Mouse (Mus musculus) CH12.LX (cell line): ENCODE measurements at regions not wholly inside any gene's neighbourhood (a gene's known extent, or its start where the extent isn't known, plus 50 kb on each side); places are given as distances from the start of the nearest gene placed in this dataset.

Experiments used
- DNase-seq: peaks from one replicate; pipeline ENCODE4 v3.0.0-alpha.2; 2013; ENCODE audit errors: extremely low read depth
- H3K27ac ChIP-seq: 2 replicates; pipeline ENCODE4 v1.5.1; 2012; ENCODE audit warnings: low read depth, mild to moderate bottlenecking, control low read depth, moderate library complexity; ENCODE audit not compliant: insufficient read depth
- H3K27me3 ChIP-seq: replicated peaks from 2 replicates; pipeline ENCODE3; 2012; ENCODE audit warnings: inconsistent platforms
- H3K36me3 ChIP-seq, 2 experiments: replicated peaks in 1 of 2; 2 replicates each; pipeline versions ENCODE3 to v1.6.1; 2012; ENCODE audit warnings: inconsistent platforms in 1 of 2, low read length in 1 of 2, mild to moderate bottlenecking in 1 of 2, mixed read lengths in 1 of 2, moderate library complexity in 1 of 2; ENCODE audit not compliant: control insufficient read depth in 1 of 2, insufficient read depth in 1 of 2
- H3K4me1 ChIP-seq, 2 experiments: 2 replicates each; pipeline ENCODE4 v1.6.1; 2012; ENCODE audit warnings: inconsistent platforms in 1 of 2, moderate library complexity in 1 of 2; ENCODE audit not compliant: insufficient read depth in 2 of 2, control insufficient read depth in 1 of 2
- H3K4me2 ChIP-seq: 2 replicates; pipeline ENCODE4 v1.6.1; 2012; ENCODE audit warnings: low read depth, mild to moderate bottlenecking, control low read depth; ENCODE audit not compliant: poor library complexity, insufficient read depth, severe bottlenecking
- H3K4me3 ChIP-seq, 3 experiments: fragments of 150-350 bp in 1 of 3; sonication (generic) in 1 of 3; replicated peaks in 1 of 3; 2 replicates each; pipeline versions ENCODE3 to v1.5.1; 2011 to 2012; ENCODE audit warnings: low read depth in 2 of 3, low read length in 2 of 3, mild to moderate bottlenecking in 2 of 3, moderate library complexity in 2 of 3, control low read depth in 1 of 3, improper control_type of control experiment in 1 of 3, inconsistent platforms in 1 of 3, mixed read lengths in 1 of 3; ENCODE audit not compliant: poor library complexity in 1 of 3
- H3K79me2 ChIP-seq: replicated peaks from 2 replicates; pipeline ENCODE4 v1.6.1; 2012; ENCODE audit warnings: mild to moderate bottlenecking, moderate library complexity; ENCODE audit not compliant: control insufficient read depth, poor library complexity, insufficient read depth, severe bottlenecking; ENCODE audit errors: extremely low read depth
- H3K9ac ChIP-seq: 2 replicates; pipeline ENCODE4 v1.6.1; 2012; ENCODE audit warnings: low read depth, mild to moderate bottlenecking, control low read depth, moderate library complexity; ENCODE audit not compliant: insufficient read depth
- H3K9me3 ChIP-seq: replicated peaks from 2 replicates; pipeline ENCODE3; 2012; ENCODE audit warnings: low read length, inconsistent platforms, mixed read lengths
- CTCF ChIP-seq, 2 experiments: IDR thresholded peaks in 1 of 2; conservative IDR thresholded peaks in 1 of 2; 2 replicates each; pipeline ENCODE4 v1.5.1; 2011 to 2012; ENCODE audit warnings: low read depth in 2 of 2, low read length in 2 of 2, improper control_type of control experiment in 1 of 2, inconsistent platforms in 1 of 2, mild to moderate bottlenecking in 1 of 2, moderate library complexity in 1 of 2
- E2F4 ChIP-seq: IDR thresholded peaks from 2 replicates; pipeline ENCODE4 v1.6.1; 2011; ENCODE audit warnings: low read depth, low read length, improper control_type of control experiment; ENCODE audit not compliant: insufficient replicate concordance
- ETS1 ChIP-seq: conservative IDR thresholded peaks from 2 replicates; pipeline ENCODE4 v1.6.1; 2012; ENCODE audit warnings: low read depth, mild to moderate bottlenecking, inconsistent platforms, low read length, improper control_type of control experiment, moderate library complexity
- IRF4 ChIP-seq: IDR thresholded peaks from 2 replicates; pipeline ENCODE4 v1.6.1; 2014; ENCODE audit warnings: low read depth, mild to moderate bottlenecking, inconsistent platforms, low read length, improper control_type of control experiment
- MAX ChIP-seq: IDR thresholded peaks from 2 replicates; pipeline ENCODE4 v1.6.1; 2011; ENCODE audit warnings: low read length, improper control_type of control experiment
- MEF2A ChIP-seq: IDR thresholded peaks from 2 replicates; pipeline ENCODE4 v1.6.1; 2014; ENCODE audit warnings: low read depth, mild to moderate bottlenecking, inconsistent platforms, low read length, improper control_type of control experiment, borderline replicate concordance
- MXI1 ChIP-seq: IDR thresholded peaks from 2 replicates; pipeline ENCODE4 v1.6.1; 2011; ENCODE audit warnings: mild to moderate bottlenecking, low read depth, low read length, improper control_type of control experiment
- NELFE ChIP-seq: IDR thresholded peaks from 2 replicates; pipeline ENCODE4 v1.6.1; 2011; ENCODE audit warnings: low read depth, low read length, improper control_type of control experiment
- PAX5 ChIP-seq: IDR thresholded peaks from 2 replicates; pipeline ENCODE4 v1.6.1; 2012; ENCODE audit warnings: low read length, inconsistent platforms, mixed read lengths
- POLR2AphosphoS2 ChIP-seq: IDR thresholded peaks from 2 replicates; pipeline ENCODE4 v1.6.1; 2011; ENCODE audit warnings: low read depth, low read length, improper control_type of control experiment
- RAD21 ChIP-seq: IDR thresholded peaks from 2 replicates; pipeline ENCODE4 v1.6.1; 2011; ENCODE audit warnings: low read depth, mild to moderate bottlenecking, low read length, improper control_type of control experiment, moderate library complexity
- RCOR1 ChIP-seq: conservative IDR thresholded peaks from 2 replicates; pipeline ENCODE4 v1.6.1; 2012; ENCODE audit warnings: low read depth, mild to moderate bottlenecking, inconsistent platforms, low read length, improper control_type of control experiment
- TBP ChIP-seq: conservative IDR thresholded peaks from 2 replicates; pipeline ENCODE4 v1.6.1; 2011; ENCODE audit warnings: low read depth, low read length, improper control_type of control experiment
- TCF12 ChIP-seq: IDR thresholded peaks from 2 replicates; pipeline ENCODE4 v1.6.1; 2014; ENCODE audit warnings: low read depth, mild to moderate bottlenecking, inconsistent platforms, low read length, improper control_type of control experiment
- UBTF ChIP-seq: IDR thresholded peaks from 2 replicates; pipeline ENCODE4 v1.6.1; 2012; ENCODE audit warnings: low read depth, mild to moderate bottlenecking, inconsistent platforms, low read length, improper control_type of control experiment, moderate library complexity
- ZC3H11A ChIP-seq: IDR thresholded peaks from 2 replicates; pipeline ENCODE4 v1.6.1; 2012; ENCODE audit warnings: low read depth, mild to moderate bottlenecking, inconsistent platforms, low read length, improper control_type of control experiment
- ZNF384 ChIP-seq: IDR thresholded peaks from 2 replicates; pipeline ENCODE4 v1.6.1; 2012; ENCODE audit warnings: low read depth, low read length, improper control_type of control experiment, inconsistent platforms
- dilution Hi-C: fragments of 300-500 bp; cut with MboI; formaldehyde crosslinking; loops from 2 replicates; pipeline ENCODE4 v1.14.3; 2020; ENCODE audit warnings: low sequenced_read_pairs; ENCODE audit not compliant: extremely low pct_unique_long_range_greater_than_20kb, extremely low pct_ligation_motif_present
- in situ Hi-C: fragments of 300-500 bp; cut with MboI; formaldehyde crosslinking; loops from 3 replicates; pipeline ENCODE4 v1.14.3; 2019; ENCODE audit warnings: low sequenced_read_pairs, low pct_ligation_motif_present, low pct_unique_long_range_greater_than_20kb, mixed read lengths

- dilution Hi-C loops (no loop called here), in situ Hi-C loops (no loop called here)
- Histone ChIP-seq H3K4me1 (no peaks in the 10 kb centered on the region), H3K27me3 (no peaks in the 10 kb centered on the region), H3K27ac (no peak overlapping the region), H3K4me3 (no peak overlapping the region), H3K9ac (no peak overlapping the region), H3K9me3 (no peaks in the 10 kb centered on the region), H3K36me3 (no peaks in the 10 kb centered on the region), H3K4me2 (no peak overlapping the region), H3K79me2 (no peaks in the 10 kb centered on the region)
- TF ChIP-seq POLR2AphosphoS2 (no peak), ZNF384 (no peak), UBTF (no peak), MEF2A (no peak), PAX5 (no peak), NELFE (no peak), MXI1 (no peak), ZC3H11A (no peak), CTCF (conservative IDR thresholded peaks at IDR 0.05 in 1 of 2, IDR thresholded peaks at IDR 0.05 in 1 of 2; ENCODE audit: low read depth in 2 of 2, low read length in 2 of 2) (no peak), E2F4 (no peak), TBP (no peak), RCOR1 (no peak)
- DNase-seq, result no peak
Observed at GRCm38 (mm10) chr9:67121691-67122090, 72.5 kb upstream of the Tpm1 start.

DNA sequence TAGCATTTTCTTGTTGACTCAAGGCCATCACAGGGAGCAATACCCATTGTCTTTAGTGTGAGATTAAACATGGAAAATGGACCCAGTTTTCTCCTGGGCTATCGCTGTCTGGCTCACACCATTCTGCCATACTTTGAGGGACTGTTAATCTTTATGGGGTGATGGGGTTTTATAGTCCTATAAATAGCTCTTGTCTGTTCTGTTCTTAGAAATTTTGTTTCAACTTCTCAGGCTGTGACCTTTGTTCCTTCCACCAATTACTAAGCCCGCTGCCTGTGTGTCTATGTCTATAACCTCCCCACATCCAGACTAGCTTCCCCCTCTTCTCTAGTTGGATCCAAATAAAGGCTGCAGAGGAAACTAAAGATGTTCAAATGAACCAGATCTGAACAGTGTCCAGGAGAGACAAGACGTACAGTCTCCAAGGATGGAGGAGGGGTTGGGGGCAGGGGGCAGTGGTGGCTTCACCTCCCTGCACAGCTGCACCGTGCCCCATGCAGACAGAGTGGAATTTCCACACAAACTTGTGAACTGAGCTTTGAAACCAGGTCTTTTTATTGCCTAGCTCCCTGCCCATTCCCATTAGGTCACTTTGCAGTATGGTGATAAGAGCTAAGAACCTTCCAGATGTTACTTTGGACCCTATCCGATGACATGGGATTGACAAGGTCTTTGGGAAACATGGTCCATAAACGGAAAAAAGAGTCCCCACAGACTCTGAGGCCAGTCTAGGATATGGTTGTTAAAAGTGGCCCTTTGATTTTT, 69.9 kb upstream of the Tpm1 start:
- H3K27me3 ChIP-seq, result no peaks in the 10 kb centered on the region
- dilution Hi-C loops, result no loop called here
- H3K36me3 ChIP-seq, result no peaks in the 10 kb centered on the region
- no peak for TF ChIP-seq MAX
- TF ChIP-seq MEF2A, result no peak
- TF ChIP-seq RAD21, result no peak
- TF ChIP-seq TCF12, result no peak
- TF ChIP-seq IRF4, result no peak
- no peak for TF ChIP-seq POLR2AphosphoS2
- TF ChIP-seq UBTF, result no peak
- TF ChIP-seq CTCF (conservative IDR thresholded peaks at IDR 0.05 in 1 of 2, IDR thresholded peaks at IDR 0.05 in 1 of 2; ENCODE audit: low read depth in 2 of 2, low read length in 2 of 2), result no peak
- no peak for TF ChIP-seq E2F4
- no peak for TF ChIP-seq ETS1
- no peak overlapping the region for H3K4me3 ChIP-seq
- no peak overlapping the region for H3K9ac ChIP-seq
- H3K9me3 ChIP-seq, result no peaks in the 10 kb centered on the region
- no peak overlapping the region for H3K27ac ChIP-seq
- DNase-seq, result no peak
- no peak overlapping the region for H3K4me2 ChIP-seq
- no peaks in the 10 kb centered on the region for H3K4me1 ChIP-seq
- no peaks in the 10 kb centered on the region for H3K79me2 ChIP-seq
- in situ Hi-C loops, result no loop called here
